Comparison of ENCODE assay signal across 12 mouse cellular contexts in the genomic region with DNA sequence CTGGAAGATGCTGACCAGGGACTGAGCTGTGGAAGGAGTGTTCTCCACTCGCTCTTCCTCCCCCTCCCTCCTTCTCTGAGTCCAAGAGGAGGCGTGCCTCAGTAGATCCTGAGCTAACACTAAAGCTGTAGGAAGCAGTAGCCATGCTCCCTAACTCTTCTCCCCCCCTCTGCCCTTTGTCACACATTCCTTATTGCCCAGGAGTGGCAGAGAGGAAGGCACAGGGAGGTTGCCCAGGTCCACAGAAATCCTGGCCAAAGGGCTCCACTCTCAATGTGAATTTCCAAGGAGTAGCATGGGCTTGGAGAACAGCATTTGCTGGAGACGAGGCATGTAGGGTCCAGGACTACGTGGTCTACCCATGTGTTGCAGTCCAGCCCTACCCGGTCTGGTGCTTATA.
A peak's percentile ranks its signal among the peaks of the same experiment; 100 is the strongest.
DNase-seq lines count a peak whose midpoint lies in the region; ATAC-seq and TF ChIP-seq lines count a peak whose summit lies in the region.
"Had no signal": no experiment of that assay in that cellular context is flagged by ENCODE, and none has a peak within 500 bp of the region (broad histone marks: within the 10 kb centered on the region; RNA-seq: fewer than 3 reads in every experiment).

No protein-coding gene starts in this region.

- no peak for ATAC-seq in hindbrain, postnatal 0 days

- peaks cover 45% of the 10 kb centered on the region for H3K4me1 ChIP-seq in kidney, adult 2 months (ENCODE audit: control insufficient read depth, insufficient read depth, low read length)
- peaks cover 52% of the 10 kb centered on the region for H3K4me1 ChIP-seq in thymus, adult 2 months (replicated peaks; ENCODE audit: control insufficient read depth, insufficient read depth, low read length)
- no peaks in the 10 kb centered on the region for H3K4me1 ChIP-seq in hindbrain, postnatal 0 days (ENCODE audit: insufficient read depth, low read length)

- H3K4me3 ChIP-seq in kidney, adult 2 months (ENCODE audit: insufficient read depth, low read depth, low read length) = no peak overlapping the region
- H3K4me3 ChIP-seq in thymus, adult 2 months (ENCODE audit: control insufficient read depth, insufficient read depth, low read length) = no peak overlapping the region
- no peak overlapping the region for H3K4me3 ChIP-seq in hindbrain, postnatal 0 days (ENCODE audit: low read length)
- H3K4me3 ChIP-seq: erythroblast, embryonic 14.5 days; hindbrain, embryonic 12.5 days had no signal

- WGBS in kidney, adult 2 months = 76% methylated on average over 5 of the region's 5 CpGs
- 75% methylated on average over 5 of the region's 5 CpGs for WGBS in thymus, adult 2 months
- WGBS in hindbrain, postnatal 0 days = 89% methylated on average over 5 of the region's 5 CpGs

- H3K27me3 ChIP-seq in kidney, adult 2 months (replicated peaks; ENCODE audit: control insufficient read depth, insufficient read depth, low read length) = no peaks in the 10 kb centered on the region
- H3K27me3 ChIP-seq in thymus, adult 2 months (ENCODE audit: control insufficient read depth, insufficient read depth, low read length) = no peaks in the 10 kb centered on the region
- H3K27me3 ChIP-seq in hindbrain, postnatal 0 days (ENCODE audit: insufficient read depth, low read length) = no peaks in the 10 kb centered on the region
- H3K27me3 ChIP-seq: hindbrain, embryonic 12.5 days had no signal

- H3K9ac ChIP-seq in hindbrain, postnatal 0 days (replicated peaks; ENCODE audit: low read length) = no peak overlapping the region
- H3K9ac ChIP-seq: hindbrain, embryonic 12.5 days had no signal

- H3K36me3 ChIP-seq in kidney, adult 2 months (ENCODE audit: control insufficient read depth, insufficient read depth, low read length) = no peaks in the 10 kb centered on the region
- no peaks in the 10 kb centered on the region for H3K36me3 ChIP-seq in thymus, adult 2 months (ENCODE audit: control insufficient read depth, insufficient read depth, low read length)
- no peaks in the 10 kb centered on the region for H3K36me3 ChIP-seq in hindbrain, postnatal 0 days (ENCODE audit: insufficient read depth, low read length)
- H3K36me3 ChIP-seq: hindbrain, embryonic 12.5 days had no signal

- peak; percentile 38 for DNase-seq in adrenal gland, adult 2 months
- DNase-seq in adrenal gland, adult 18-20 months (ENCODE audit: low spot score in 2 of 2) = no peak
- DNase-seq in kidney, adult 2 months = peak; percentile 41
- DNase-seq in kidney, postnatal 10 days = no peak
- no peak for DNase-seq in thymus, adult 2 months
- no peak for DNase-seq in thymus, postnatal 4 days
- no peak for DNase-seq in ovary, postnatal 10 days (ENCODE audit: low spot score)
- DNase-seq in hindbrain, postnatal 0 days (ENCODE audit: low spot score) = no peak
- DNase-seq: cerebellum, adult 2 months; right cerebral cortex, postnatal 14 days had no signal

- H3K4me2 ChIP-seq in hindbrain, postnatal 0 days (ENCODE audit: low read depth, low read length) = no peak overlapping the region
- H3K4me2 ChIP-seq: hindbrain, embryonic 12.5 days had no signal

- H3K9me3 ChIP-seq in hindbrain, postnatal 0 days (ENCODE audit: low read length) = no peaks in the 10 kb centered on the region
- H3K9me3 ChIP-seq: hindbrain, embryonic 12.5 days had no signal

- no peak overlapping the region for H3K27ac ChIP-seq in kidney, adult 2 months (ENCODE audit: insufficient read depth, low read depth, low read length)
- H3K27ac ChIP-seq in thymus, adult 2 months (ENCODE audit: control insufficient read depth, insufficient read depth, low read length) = peak overlapping the region; percentile 87
- H3K27ac ChIP-seq in hindbrain, postnatal 0 days = no peak overlapping the region
- H3K27ac ChIP-seq: hindbrain, embryonic 12.5 days had no signal

- no peak for TF ChIP-seq POLR2A in kidney, adult 2 months (IDR thresholded peaks at IDR 0.05; ENCODE audit: low read depth, low read length)
- no peak for TF ChIP-seq POLR2A in thymus, adult 2 months (IDR thresholded peaks at IDR 0.05; ENCODE audit: control insufficient read depth, extremely low read depth, insufficient read depth, low read length, poor library complexity)

- no peak for TF ChIP-seq CTCF in kidney, adult 2 months (conservative IDR thresholded peaks at IDR 0.05; ENCODE audit: insufficient read depth, insufficient read length, low read depth, low read length)
- TF ChIP-seq CTCF in thymus, adult 2 months (IDR thresholded peaks at IDR 0.05; ENCODE audit: borderline replicate concordance, control insufficient read depth, extremely low read depth, insufficient read depth, low read length, poor library complexity) = no peak
- TF ChIP-seq CTCF in hindbrain, postnatal 0 days (IDR thresholded peaks at IDR 0.05; ENCODE audit: low read depth) = no peak

Comparison
In these comparisons a context has a peak if more than half of its experiments do, and no peak if none do; other contexts are left out.
1. DNase-seq: peak in adrenal gland, adult 2 months (single experiment) and kidney, adult 2 months (single experiment); none in adrenal gland, adult 18-20 months (0 of 2), kidney, postnatal 10 days (single experiment), thymus, adult 2 months (single experiment), thymus, postnatal 4 days (single experiment), ovary, postnatal 10 days (single experiment) and hindbrain, postnatal 0 days (single experiment).